Mouse (Mus musculus) urinary bladder, postnatal 0 days (tissue): ENCODE measurements around the gene Ip6k1. TPM values are rescaled to one million over a fixed set of nuclear protein-coding genes. Genes with fewer than 3 reads are reported as not detected.

Experiments
- microRNA-seq: library from miRNA; unstranded; fragments of <30 nt; microRNA quantifications from one replicate; pipeline ENCODE4, GENCODE M21; 2016
- polyA plus RNA-seq: library from polyadenylated mRNA; unstranded; fragments of >200 nt; fragmentation: Nextera tagmentation; extraction: Ambion mirVana; gene quantifications from 2 replicates; pipeline ENCODE4 v1.2.1, GENCODE M21; 2015

Gene Ip6k1
- 23.9 and 26.5 TPM in 2 replicates for polyA plus RNA-seq

GRCm38 (mm10) chr9:108001922-108002770, at the start of gene Ip6k1:
Gene Ip6k1, plus strand, starts transcription at chr9:108002501.

DNA sequence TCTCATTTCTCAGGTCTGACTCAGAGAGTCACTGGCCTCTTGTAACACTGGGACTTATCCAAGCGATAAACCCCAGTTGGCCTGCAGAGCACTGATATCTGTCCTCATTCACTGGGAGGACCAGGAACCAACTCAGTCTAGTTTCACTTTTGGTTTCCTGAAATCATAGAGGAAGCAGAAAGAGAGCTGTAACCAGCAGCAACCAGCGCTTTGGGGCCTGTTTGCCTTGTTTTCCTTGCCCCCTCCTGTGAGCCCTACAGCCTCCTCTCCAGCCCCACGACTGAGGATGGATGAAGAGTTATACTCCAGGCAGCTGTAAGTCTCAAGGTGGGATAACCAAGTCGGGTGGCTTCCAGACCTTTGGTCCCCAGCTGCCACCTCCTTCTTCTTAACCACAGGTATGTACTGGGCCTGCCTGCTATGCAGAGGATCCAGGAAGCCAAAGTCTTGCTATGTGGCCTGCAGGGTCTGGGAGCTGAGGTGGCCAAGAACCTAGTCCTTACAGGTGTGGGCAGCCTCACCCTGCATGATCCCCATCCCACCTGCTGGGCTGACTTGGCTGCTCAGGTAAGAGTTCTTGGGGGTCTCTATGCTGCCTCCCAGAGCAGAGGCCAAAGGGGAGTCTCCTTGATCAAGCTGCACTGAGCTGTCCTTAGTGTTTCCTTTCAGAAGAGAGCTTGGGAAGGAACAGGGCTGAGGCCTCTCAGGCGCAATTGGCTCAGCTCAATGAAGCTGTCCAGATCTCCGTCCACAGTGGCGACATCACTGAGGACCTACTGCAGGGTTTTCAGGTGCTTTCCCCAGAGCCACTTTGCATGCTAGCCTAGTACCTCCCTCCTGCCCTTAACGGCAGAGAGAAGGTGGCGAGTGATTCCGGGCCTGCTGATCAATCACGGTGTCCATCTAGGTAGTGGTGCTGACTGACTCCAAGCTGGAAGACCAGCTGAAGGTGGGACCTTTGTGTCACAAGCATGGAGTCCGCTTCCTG, 26.6 kb upstream of the Ip6k1 start, which contains the start of gene Uba7:
Uba7 (plus strand) TSS at position 107 of the 988 bp plus-strand sequence.

GRCm38 (mm10) chr9:107982681-107983346, 19.5 kb upstream of the Ip6k1 start, which contains the start of gene Gm20661:
Gene Gm20661, plus strand, starts transcription at chr9:107983058.

DNA sequence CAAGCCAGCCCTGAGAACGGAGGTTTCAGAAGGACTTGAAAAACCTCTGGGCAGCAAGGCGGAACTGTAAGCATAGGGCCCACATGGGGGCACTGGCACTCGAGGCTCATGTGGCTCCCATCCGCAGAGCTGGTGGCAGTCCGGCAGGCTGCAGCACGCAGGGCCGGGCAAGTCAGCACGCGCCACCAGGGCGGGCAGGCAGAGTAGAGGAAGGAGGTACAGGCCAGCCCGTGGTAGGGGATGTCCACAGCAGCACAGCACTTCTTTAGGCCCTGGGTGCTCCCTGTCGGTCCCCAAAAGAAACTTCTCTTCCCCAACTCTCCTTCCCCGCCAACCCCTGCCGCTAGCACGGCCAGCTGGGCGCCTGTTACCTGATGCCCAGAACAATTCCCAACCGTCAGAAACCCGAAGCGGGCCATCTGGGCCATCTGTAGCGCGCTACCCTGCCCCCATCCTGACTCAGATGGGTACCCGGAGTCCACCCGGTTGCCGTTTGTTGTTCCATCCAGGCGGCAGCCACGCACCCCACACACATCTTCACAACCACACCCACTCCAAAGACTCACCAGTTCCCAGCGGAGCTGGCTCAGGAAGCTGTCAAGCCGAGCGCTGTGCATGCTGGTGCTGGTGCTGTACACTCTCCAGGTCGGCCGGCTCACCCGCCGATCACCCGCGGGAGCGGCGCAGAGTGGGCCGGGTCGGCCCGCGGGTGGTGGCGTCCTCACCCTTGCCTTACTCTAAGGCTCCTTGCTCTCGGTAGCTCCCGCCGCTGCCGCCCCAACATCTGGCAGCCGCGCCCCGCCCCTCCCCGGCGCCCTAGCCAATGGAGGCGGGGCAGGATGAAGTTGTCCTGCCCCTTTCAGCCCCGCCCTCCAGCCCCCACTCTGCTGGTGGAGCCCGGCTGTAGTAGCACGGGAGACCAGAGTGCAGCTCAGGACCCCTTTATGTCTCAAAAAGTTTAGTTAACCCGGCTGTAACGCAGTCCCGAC, 16.9 kb upstream of the Ip6k1 start, which contains the start of gene Inka1:
Inka1 (minus strand) TSS at position 749 of the 989 bp plus-strand sequence.

DNA sequence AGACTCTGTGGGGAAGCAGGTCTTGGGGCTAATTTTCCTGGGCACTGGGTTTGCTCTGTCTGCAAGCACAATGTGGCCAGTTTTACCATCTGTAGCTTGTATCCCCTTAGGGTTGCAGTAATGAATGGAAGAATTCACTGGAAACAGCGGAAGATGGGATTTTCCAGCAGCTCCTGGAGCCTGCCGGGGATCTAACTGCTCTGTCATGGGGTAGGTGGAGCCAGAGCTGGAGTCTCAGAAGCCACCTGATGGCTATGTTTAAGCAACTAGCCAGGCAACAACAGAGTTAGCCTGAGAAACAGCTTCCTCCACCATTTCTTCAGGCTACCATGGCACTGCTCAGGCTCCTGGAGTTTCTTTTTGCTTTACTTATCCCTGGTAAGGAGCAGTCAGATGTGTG, 10.1 kb upstream of the Ip6k1 start, which contains the start of gene Cdhr4:
Cdhr4 (plus strand) TSS at position 301 of the 400 bp plus-strand sequence.

DNA sequence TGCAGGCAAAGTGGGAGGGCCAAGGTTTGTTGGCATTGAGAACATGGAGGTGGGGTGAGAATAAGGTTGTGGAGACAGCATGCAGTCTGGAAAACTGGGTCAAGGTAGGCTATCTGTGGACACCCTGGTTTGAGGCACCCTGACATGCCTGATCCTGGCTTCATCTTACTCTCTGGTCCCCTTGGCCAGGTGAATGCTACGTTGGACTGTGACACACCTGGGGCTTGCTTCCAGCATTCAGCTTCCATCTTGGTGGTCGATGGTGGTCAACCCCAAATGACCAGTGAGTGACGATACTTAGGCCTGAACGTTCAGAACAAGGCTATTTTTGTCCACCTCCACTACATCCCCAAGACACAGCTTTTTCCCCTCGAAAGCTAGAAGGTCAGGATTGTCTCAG, 6.3 kb upstream of the Ip6k1 start, which contains the start of gene Gm20662:
Gm20662 (plus strand) TSS at position 301 of the 400 bp plus-strand sequence.

GRCm38 (mm10) chr9:108049016-108049455, 46.7 kb downstream of the Ip6k1 start, which contains the start of gene Gmppb:
Gene Gmppb, plus strand, starts transcription at chr9:108049242.

GRCm38 (mm10) chr9:108052885-108053664, 50.8 kb downstream of the Ip6k1 start, which contains the start of gene Amigo3:
Gene Amigo3, plus strand, starts transcription at chr9:108053159.

DNA sequence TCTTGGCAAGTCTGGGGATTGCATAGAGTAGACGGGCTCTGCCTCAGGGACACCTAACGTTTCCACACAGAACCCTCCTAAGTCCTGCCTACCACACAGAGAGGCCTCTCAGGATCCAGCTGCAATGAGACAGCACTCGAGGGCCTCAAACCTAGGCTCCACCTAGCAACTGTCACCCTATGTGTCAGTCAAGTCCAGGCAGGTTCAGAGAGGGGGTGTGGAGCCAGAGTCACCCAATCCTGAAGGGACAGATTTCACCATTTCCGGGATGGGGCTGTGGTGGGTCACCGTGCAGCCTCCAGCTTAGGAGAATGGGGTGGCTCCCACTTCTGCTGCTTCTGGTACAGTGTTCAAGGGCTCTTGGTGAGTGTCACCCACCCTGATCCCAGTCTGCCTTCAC, 77.9 kb downstream of the Ip6k1 start, which contains the start of gene Mst1:
Mst1 (plus strand) TSS at position 269 of the 400 bp plus-strand sequence.

GRCm38 (mm10) chr9:108082988-108083431, 80.7 kb downstream of the Ip6k1 start, which contains the start of gene Rnf123:
Gene Rnf123, minus strand, starts transcription at chr9:108083346.

DNA sequence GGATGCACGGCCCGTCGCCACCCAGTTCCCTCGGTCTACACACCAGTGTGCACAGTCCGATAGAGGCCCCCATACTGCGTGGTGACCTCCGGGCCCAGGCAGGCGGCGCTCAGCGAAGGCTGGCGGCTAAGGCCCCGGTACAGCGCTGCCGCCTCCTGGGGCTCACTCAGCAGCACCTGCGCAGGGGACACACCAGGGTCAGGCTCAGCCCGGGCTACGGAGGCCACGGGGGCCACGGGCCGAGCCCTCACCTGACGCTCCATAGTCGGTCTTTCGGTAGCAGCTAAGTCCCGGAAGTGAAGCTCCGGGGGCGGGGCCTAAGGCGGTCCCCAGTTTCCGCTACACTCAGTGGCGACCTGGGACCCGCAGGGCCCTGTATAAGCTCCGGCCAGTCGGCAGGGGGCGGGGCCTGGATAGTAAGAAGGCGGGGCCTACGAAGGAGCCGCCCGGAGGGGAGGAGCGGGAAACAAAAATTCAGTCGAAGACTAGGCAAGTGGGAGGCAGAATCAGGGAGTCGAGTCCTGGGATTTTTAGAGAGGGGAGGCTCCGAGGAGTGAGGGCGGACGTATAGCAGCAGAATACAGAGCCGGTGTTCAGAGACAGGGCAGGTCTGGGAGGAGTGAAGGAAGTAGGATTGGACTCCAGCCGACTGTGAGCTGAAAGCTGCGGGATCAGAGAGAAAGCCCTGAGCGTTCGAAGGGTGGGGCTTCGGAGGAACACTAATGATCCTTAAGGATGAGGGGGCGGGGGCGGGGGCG, 92.1 kb downstream of the Ip6k1 start, which contains the start of gene Apeh:
Apeh (minus strand) TSS at position 423 of the 758 bp plus-strand sequence.

Small RNA genes lying within 50 kb of the gene (microRNA-seq; reads per million reads assigned to microRNA genes)
- gene Mir7088: not detected

Other genes starting within 250 kb of the Ip6k1 start
- 81.2 and 82.1 TPM in 2 replicates for gene Rbm5, start 231.5 kb upstream of the Ip6k1 start, polyA plus RNA-seq
- gene Rbm6, start 129.3 kb upstream of the Ip6k1 start, polyA plus RNA-seq: 31.5 and 34.2 TPM in 2 replicates
- gene Mon1a, start 114.3 kb upstream of the Ip6k1 start, polyA plus RNA-seq: 10.4 and 11.5 TPM in 2 replicates
- 7.8 and 9.4 TPM in 2 replicates for gene Mst1r, start 95.6 kb upstream of the Ip6k1 start, polyA plus RNA-seq
- gene Actl11, start 74.0 kb upstream of the Ip6k1 start, polyA plus RNA-seq: not detected in 2 replicates
- 0.16 and 0.28 TPM in 2 replicates for gene Camkv, start 66.8 kb upstream of the Ip6k1 start, polyA plus RNA-seq
- 3.9 and 4.5 TPM in 2 replicates for gene Traip, start 52.4 kb upstream of the Ip6k1 start, polyA plus RNA-seq
- gene Uba7, start 27.0 kb upstream of the Ip6k1 start, polyA plus RNA-seq: 14.7 and 18.3 TPM in 2 replicates
- 0.31 and 0.41 TPM in 2 replicates for gene Gm20661, start 19.4 kb upstream of the Ip6k1 start, polyA plus RNA-seq
- 19.3 and 23.9 TPM in 2 replicates for gene Inka1, start 16.6 kb upstream of the Ip6k1 start, polyA plus RNA-seq
- gene Cdhr4, start 10.0 kb upstream of the Ip6k1 start, polyA plus RNA-seq: 0.45 and 0.70 TPM in 2 replicates
- 0.19 TPM in 1 of 2 replicates, not detected in the other for gene Gm20662, start 6.2 kb upstream of the Ip6k1 start, polyA plus RNA-seq
- gene Gmppb, start 46.7 kb downstream of the Ip6k1 start, polyA plus RNA-seq: 38.2 and 45.6 TPM in 2 replicates
- 2.6 TPM in 2 replicates for gene Amigo3, start 50.7 kb downstream of the Ip6k1 start, polyA plus RNA-seq
- 0.93 and 1.1 TPM in 2 replicates for gene Mst1, start 77.9 kb downstream of the Ip6k1 start, polyA plus RNA-seq
- gene Rnf123, start 80.8 kb downstream of the Ip6k1 start, polyA plus RNA-seq: 19.7 and 24.9 TPM in 2 replicates
- gene Apeh, start 92.1 kb downstream of the Ip6k1 start, polyA plus RNA-seq: 36.0 and 39.2 TPM in 2 replicates
- 0.39 and 0.42 TPM in 2 replicates for gene Bsn, start 187.9 kb downstream of the Ip6k1 start, polyA plus RNA-seq